Mouse (Mus musculus) brain, embryonic 14.5 days (tissue): ENCODE results near the gene Fmn2.

Experiments
- CTCF ChIP-seq: fragments of 200-500 bp; IDR thresholded peaks from 2 replicates; pipeline ENCODE4 v1.5.1; 2012; ENCODE audit warnings: inconsistent platforms, mild to moderate bottlenecking, moderate library complexity, borderline replicate concordance; ENCODE audit not compliant: insufficient read depth, insufficient read length; ENCODE audit errors: extremely low read depth
- POLR2A ChIP-seq: fragments of 200-500 bp; IDR thresholded peaks from 2 replicates; pipeline ENCODE4 v1.6.1; 2012; ENCODE audit warnings: mild to moderate bottlenecking, inconsistent platforms, borderline replicate concordance; ENCODE audit not compliant: poor library complexity, insufficient read depth, insufficient read length, severe bottlenecking; ENCODE audit errors: extremely low read depth

DNA sequence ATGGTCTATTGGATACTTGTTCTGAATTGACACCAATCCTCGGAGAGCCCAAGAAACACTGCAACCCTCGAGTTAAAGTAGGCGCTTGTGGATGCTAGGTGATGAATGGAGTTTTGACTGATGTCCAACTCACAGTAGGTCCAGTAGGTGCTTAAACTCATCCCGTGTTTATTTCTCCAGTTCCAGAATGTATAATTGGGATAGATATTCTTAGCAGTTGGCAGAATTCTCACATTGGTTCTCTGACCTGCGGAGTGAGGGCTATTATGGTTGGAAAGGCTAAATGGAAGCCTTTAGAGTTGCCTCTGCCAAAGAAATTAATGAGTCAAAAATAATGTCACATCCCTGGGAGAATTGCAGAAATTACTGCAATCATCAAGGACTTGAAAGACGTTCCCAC lies 62.9 kb downstream of the Fmn2 start:
- TF ChIP-seq CTCF (no peak), POLR2A (no peak)
